Mouse (Mus musculus) megakaryocyte, embryonic 14.5 days (primary cell): ENCODE data around the gene Trmt1.

Experiments
- FLI1 ChIP-seq: IDR thresholded peaks from 2 replicates; pipeline ENCODE4 v1.6.1; 2012; ENCODE audit warnings: low read length, inconsistent platforms, mixed read lengths
- GATA1 ChIP-seq: IDR thresholded peaks from 3 replicates; pipeline ENCODE4 v1.6.1; 2012; ENCODE audit warnings: mixed read lengths, low read length, inconsistent platforms, borderline replicate concordance

- peak; percentile 63; the same call in 2 of the 3 replicates for TF ChIP-seq GATA1
- TF ChIP-seq FLI1, result no peak
Observed at GRCm38 (mm10) chr8:84730541-84731370, 44.6 kb downstream of the Trmt1 start.
